Mouse (Mus musculus): ENCODE measurements around the gene Slc41a1. TPM values are rescaled to one million over a fixed set of nuclear protein-coding genes. Genes with fewer than 3 reads are reported as not detected.

Gene Slc41a1
- total RNA-seq, 2 experiments from 2014 or later, result 37.7 to 47.4 TPM

DNA sequence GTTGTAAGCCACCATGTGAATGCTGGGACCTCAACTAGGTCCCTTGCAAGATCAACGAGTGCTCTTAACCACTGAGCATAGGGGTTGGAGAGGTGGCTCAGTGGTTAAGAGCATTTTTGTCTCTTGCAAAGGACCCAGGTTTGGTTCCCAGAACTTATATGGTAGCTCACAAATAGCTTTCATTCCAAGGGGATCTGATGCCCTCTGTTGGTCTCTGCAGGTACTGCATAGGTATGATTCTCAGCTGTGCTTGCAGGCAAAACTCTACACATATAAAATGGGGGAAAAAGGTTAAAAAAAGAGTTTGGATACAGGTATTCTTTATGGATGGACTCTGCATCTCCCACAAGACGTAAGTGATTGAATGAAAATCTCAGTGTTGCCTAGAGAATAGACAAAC is 55.5 kb downstream of the Slc41a1 start:
- no peak for DNase-seq (ENCODE audit: low spot score)

DNA sequence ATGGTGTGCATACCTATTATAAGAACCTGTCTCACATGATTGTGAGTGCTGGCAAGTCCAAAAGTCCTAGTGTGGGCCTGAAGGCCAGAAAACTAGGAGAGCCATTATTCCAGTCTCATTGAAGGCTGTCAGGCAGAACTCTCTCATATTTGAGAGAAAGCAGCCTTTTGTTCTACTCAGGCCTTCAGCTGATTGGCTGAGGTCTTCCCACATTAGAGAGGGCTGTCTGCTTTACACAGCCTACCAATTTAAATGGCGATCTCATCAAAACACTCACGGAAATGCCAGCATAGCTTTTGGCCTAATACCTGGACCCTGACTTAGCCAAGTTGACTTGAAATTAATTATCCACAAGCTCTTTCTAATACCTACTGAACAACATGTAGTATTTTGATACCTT is 58.9 kb downstream of the Slc41a1 start:
- no peak for DNase-seq (ENCODE audit: low spot score)

DNA sequence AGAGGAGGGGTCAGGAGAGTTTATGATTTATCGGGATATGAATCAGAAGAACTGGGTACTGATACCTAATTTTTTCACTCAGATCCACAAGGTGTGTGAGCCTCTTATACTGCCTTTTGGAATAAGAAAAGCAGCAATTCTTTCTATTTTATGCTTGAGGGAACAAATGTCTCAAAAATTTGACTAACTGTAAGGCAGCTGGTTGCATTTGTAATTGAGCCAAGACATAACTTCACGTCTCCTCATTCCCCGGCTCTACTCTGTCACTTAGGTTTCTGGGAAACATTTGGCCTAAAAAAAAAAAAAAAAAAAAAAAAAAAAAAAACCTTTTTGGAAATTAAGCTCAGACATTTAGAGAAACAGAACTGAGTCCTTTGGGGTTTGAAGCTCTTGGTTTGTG is 59.3 kb downstream of the Slc41a1 start:
- no peak for DNase-seq (ENCODE audit: low spot score)

DNA sequence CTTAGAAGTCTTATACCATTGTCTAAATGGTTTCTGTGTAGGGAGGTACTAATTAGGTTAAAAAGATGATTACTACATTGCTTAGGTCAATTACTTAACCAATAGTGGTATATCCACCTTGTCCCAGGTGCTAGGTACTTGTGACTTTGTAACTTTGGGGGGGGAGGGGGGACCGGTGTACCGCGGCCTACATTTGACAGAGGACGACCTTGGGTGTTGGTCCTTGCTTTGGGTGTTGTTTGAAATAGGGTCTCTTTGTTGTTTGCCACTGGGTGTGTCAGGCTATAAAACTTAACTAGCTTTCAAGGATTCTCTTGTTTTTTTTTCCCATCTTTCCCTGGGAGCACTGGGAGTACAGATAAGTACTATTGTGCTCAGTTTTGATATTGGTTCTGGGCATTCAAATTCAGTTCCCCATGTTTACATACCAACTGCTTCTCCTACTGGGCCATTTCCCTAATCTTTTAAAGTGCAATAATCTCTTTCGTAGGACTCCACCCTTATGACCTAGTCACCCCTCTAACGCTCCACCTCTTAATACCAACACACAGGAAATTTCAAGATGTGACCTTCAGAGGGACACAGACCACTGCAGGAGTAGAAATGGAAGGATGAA is 62.9 kb downstream of the Slc41a1 start:
- DNase-seq (ENCODE audit: low spot score), result no peak

DNA sequence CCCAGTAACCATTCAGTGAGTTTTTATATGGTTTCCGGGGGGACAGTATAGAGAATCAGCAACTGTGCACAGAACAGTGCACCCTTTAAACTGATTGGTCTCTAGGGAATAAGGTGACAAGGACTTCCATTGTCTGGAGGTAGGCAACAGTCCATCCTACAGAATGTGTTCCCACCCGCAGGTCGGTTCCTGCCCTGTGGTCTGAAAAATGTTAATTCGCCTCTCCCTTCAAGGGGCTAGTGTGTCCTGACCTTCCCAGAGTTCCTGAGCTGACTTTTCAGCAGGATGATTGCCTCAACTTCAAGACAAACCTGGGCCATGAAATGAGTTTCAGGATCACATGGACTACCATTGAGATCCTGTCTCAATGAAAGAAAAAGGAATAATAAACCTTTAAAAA is 64.1 kb downstream of the Slc41a1 start:
- DNase-seq (ENCODE audit: low spot score), result no peak

Other genes starting within 250 kb of the Slc41a1 start
- gene Avpr1b, start 228.3 kb upstream of the Slc41a1 start, total RNA-seq (2021), result not detected
- under 1 TPM; 0.16 to 0.19 TPM for gene Ctse, start 189.2 kb upstream of the Slc41a1 start, total RNA-seq (2021)
- 1 to 10 TPM; 2.3 to 2.8 TPM for gene Rab7b, start 138.8 kb upstream of the Slc41a1 start, total RNA-seq (2021)
- gene Slc26a9, start 83.5 kb upstream of the Slc41a1 start, total RNA-seq (2021), result not detected
- gene Pm20d1, start 30.1 kb upstream of the Slc41a1 start, total RNA-seq (2021), result 1 to 10 TPM in 1 of 2 experiments, under 1 TPM in 1; 0.45 to 1.1 TPM
- 1 to 10 TPM; 5.0 to 5.1 TPM for gene Rab29, start 39.7 kb downstream of the Slc41a1 start, total RNA-seq (2021)
- 10 to 100 TPM; 65.8 to 72.3 TPM for gene Nucks1, start 83.0 kb downstream of the Slc41a1 start, total RNA-seq (2021)
- 1 to 10 TPM; 1.4 to 2.2 TPM for gene Slc45a3, start 135.5 kb downstream of the Slc41a1 start, total RNA-seq (2021)
- 10 to 100 TPM; 70.3 to 82.8 TPM for gene Elk4, start 180.1 kb downstream of the Slc41a1 start, total RNA-seq (2021)
- gene Mfsd4a, start 240.6 kb downstream of the Slc41a1 start, total RNA-seq (2021), result 10 to 100 TPM; 12.1 to 14.6 TPM